ENCODE assay signal across 12 mouse cellular contexts in the genomic region with DNA sequence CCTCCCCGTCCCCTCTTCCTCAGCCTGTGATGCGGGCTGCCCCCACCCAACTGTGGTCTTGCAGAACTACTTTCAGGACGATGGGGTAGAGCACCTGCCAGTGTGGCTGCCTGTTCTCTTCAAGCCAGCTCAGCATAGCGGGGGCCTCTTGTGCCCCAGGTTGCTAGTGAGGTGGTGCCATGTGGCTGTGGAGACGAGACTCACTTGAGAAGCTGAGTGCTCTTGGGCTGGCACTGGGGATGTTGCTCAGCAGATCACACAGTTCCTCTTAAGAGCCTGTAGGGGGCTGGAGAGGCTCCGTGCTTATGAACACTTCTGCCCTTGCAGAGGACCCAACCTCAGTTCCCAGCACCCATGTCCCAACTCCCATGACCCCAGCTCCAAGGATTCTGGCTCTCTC. TPM values are rescaled to one million over a fixed set of nuclear protein-coding genes. Genes with fewer than 3 reads are reported as not detected.
DNase-seq lines count a peak whose midpoint lies in the region; ATAC-seq and TF ChIP-seq lines count a peak whose summit lies in the region.
"Had no signal": no experiment of that assay in that cellular context is flagged by ENCODE, and none has a peak within 500 bp of the region (broad histone marks: within the 10 kb centered on the region; RNA-seq: fewer than 3 reads in every experiment).

No protein-coding gene starts in this region.

- intact Hi-C loops in left cerebral cortex, postnatal 10 days (cut with DNase I): no loop called here

- ATAC-seq in kidney, postnatal 0 days (replicated peaks; ENCODE audit: low FRiP score, low read depth): 0 out of 2 replicates have a peak, but pooled peaks have one; percentile 3
- ATAC-seq: intestine, postnatal 0 days had no signal

- peak overlapping the region; percentile 27; the same call in 1 of the 2 replicates for H3K9ac ChIP-seq in kidney, postnatal 0 days (ENCODE audit: low read depth, low read length)
- H3K9ac ChIP-seq: stomach, embryonic 15.5 days had no signal

- no peaks in the 10 kb centered on the region for H3K27me3 ChIP-seq in kidney, postnatal 0 days (ENCODE audit: insufficient read depth, low read length)
- H3K27me3 ChIP-seq in E14TG2a.4 (ENCODE audit: insufficient read depth, low read length): no peaks in the 10 kb centered on the region
- H3K27me3 ChIP-seq in splenic B cell, adult 2 months (ENCODE audit: control insufficient read depth, insufficient read depth, low read length, poor library complexity, severe bottlenecking): no peaks in the 10 kb centered on the region
- H3K27me3 ChIP-seq: stomach, embryonic 15.5 days had no signal

- no peak overlapping the region for H3K4me2 ChIP-seq in kidney, postnatal 0 days (ENCODE audit: low read length)
- H3K4me2 ChIP-seq: stomach, embryonic 15.5 days had no signal

- 56% methylated on average over 6 of the region's 6 CpGs for WGBS in kidney, postnatal 0 days

- H3K4me1 ChIP-seq in kidney, postnatal 0 days (replicated peaks; ENCODE audit: insufficient read depth, low read length): peaks cover 26% of the 10 kb centered on the region
- peaks cover 53% of the 10 kb centered on the region for H3K4me1 ChIP-seq in E14TG2a.4 (replicated peaks; ENCODE audit: low read depth, low read length)
- H3K4me1 ChIP-seq: stomach, embryonic 15.5 days had no signal

- peak; percentile 44 for TF ChIP-seq CTCF in kidney, postnatal 0 days (IDR thresholded peaks at IDR 0.05; ENCODE audit: low read depth)
- TF ChIP-seq CTCF in E14TG2a.4 (conservative IDR thresholded peaks at IDR 0.05; ENCODE audit: low read length): peak; percentile 36

- H3K9me3 ChIP-seq in kidney, postnatal 0 days (replicated peaks; ENCODE audit: low read length): no peaks in the 10 kb centered on the region
- no peaks in the 10 kb centered on the region for H3K9me3 ChIP-seq in E14TG2a.4 (ENCODE audit: low read length)
- H3K9me3 ChIP-seq: stomach, embryonic 15.5 days had no signal

- peaks cover 16% of the 10 kb centered on the region; the same call in 1 of the 2 replicates for H3K36me3 ChIP-seq in kidney, postnatal 0 days (ENCODE audit: insufficient read depth, low read length)
- peaks cover 93% of the 10 kb centered on the region for H3K36me3 ChIP-seq in E14TG2a.4 (ENCODE audit: insufficient read depth, low read length)
- peaks cover 17% of the 10 kb centered on the region for H3K36me3 ChIP-seq in splenic B cell, adult 2 months (ENCODE audit: control insufficient read depth, insufficient read depth, low read length, poor library complexity, severe bottlenecking)

- peak overlapping the region; percentile 84 for H3K27ac ChIP-seq in kidney, postnatal 0 days
- H3K27ac ChIP-seq: stomach, embryonic 15.5 days had no signal

- no peak for DNase-seq in kidney, postnatal 0 days (ENCODE audit: low spot score)
- no peak for DNase-seq in kidney, postnatal 10 days
- peak; percentile 80 for DNase-seq in R1 (ENCODE audit: low read depth, low spot score)
- DNase-seq in splenic B cell, adult 2 months (ENCODE audit: low read depth, low spot score): peak; percentile 30
- no peak for DNase-seq in left cerebral cortex, postnatal 10 days (ENCODE audit: extremely low spot score in 1 of 2, low spot score in 2 of 2)
- DNase-seq in frontal cortex, postnatal 10 days (ENCODE audit: low spot score in 2 of 2): no peak

- H3K4me3 ChIP-seq in kidney, postnatal 0 days (replicated peaks; ENCODE audit: low read depth, low read length): no peak overlapping the region
- no peak overlapping the region for H3K4me3 ChIP-seq in E14TG2a.4 (replicated peaks; ENCODE audit: low read length)
- H3K4me3 ChIP-seq: myocyte; stomach, embryonic 15.5 days had no signal

RNA-seq across cellular contexts. Expression of a gene that starts 19.7 kb away (rescaled TPM):
- polyA plus RNA-seq in kidney, postnatal 0 days (2015; fragmentation: Nextera tagmentation; extraction: Ambion mirVana): 3.1 and 4.1 TPM in 2 replicates
- 1 to 10 TPM; 1.6 to 1.8 TPM for total RNA-seq in left cerebral cortex, postnatal 10 days (2021)

RNA-seq across cellular contexts. Expression of a gene that starts 29.2 kb away (rescaled TPM):
- 131 TPM in 2 replicates for polyA plus RNA-seq in kidney, postnatal 0 days (2015; fragmentation: Nextera tagmentation; extraction: Ambion mirVana)
- 100 to 1,000 TPM in 1 of 2 experiments, 10 to 100 TPM in 1; 99.5 to 108 TPM for total RNA-seq in left cerebral cortex, postnatal 10 days (2021)

RNA-seq across cellular contexts. Expression of a gene that starts 33.8 kb away (rescaled TPM):
- 108 and 126 TPM in 2 replicates for polyA plus RNA-seq in kidney, postnatal 0 days (2015; fragmentation: Nextera tagmentation; extraction: Ambion mirVana)
- total RNA-seq in left cerebral cortex, postnatal 10 days (2021): 10 to 100 TPM; 20.7 to 24.3 TPM

RNA-seq across cellular contexts. Expression of a gene that starts 49.9 kb away (rescaled TPM):
- polyA plus RNA-seq in kidney, postnatal 0 days (2015; fragmentation: Nextera tagmentation; extraction: Ambion mirVana): 307 and 309 TPM in 2 replicates
- total RNA-seq in left cerebral cortex, postnatal 10 days (2021): 100 to 1,000 TPM; 493 to 499 TPM

RNA-seq across cellular contexts. Expression of a gene that starts 59.8 kb away (rescaled TPM):
- polyA plus RNA-seq in kidney, postnatal 0 days (2015; fragmentation: Nextera tagmentation; extraction: Ambion mirVana): 5.3 and 5.8 TPM in 2 replicates
- 10 to 100 TPM; 88.1 to 89.7 TPM for total RNA-seq in left cerebral cortex, postnatal 10 days (2021)
- total RNA-seq: gastrocnemius, adult 8-10 months; megakaryocyte, adult 5-6 weeks had no signal

Comparison
In these comparisons a context has a peak if more than half of its experiments do, and no peak if none do; other contexts are left out.
1. DNase-seq: peak in R1 (single experiment) and splenic B cell, adult 2 months (single experiment); none in kidney, postnatal 0 days (single experiment), kidney, postnatal 10 days (single experiment), left cerebral cortex, postnatal 10 days (0 of 2) and frontal cortex, postnatal 10 days (0 of 2).